Mouse (Mus musculus) hindbrain, postnatal 0 days (tissue): ENCODE measurements around the gene Hk3. TPM values are rescaled to one million over a fixed set of nuclear protein-coding genes. Genes with fewer than 3 reads are reported as not detected.

ENCODE experiments used
- ATAC-seq: fragments of 200-750 bp; cut with Nextera tagmentation; 2 replicates; pipeline ENCODE4 v1.8.0; 2017; ENCODE audit warnings: mild to moderate bottlenecking, moderate TSS enrichment, moderate library complexity
- DNase-seq: peaks from one replicate; pipeline ENCODE4 v3.0.0-alpha.2; 2015; ENCODE audit warnings: low spot score
- H3K27ac ChIP-seq: fragments of 300-500 bp; sonication (generic); 2 replicates; pipeline ENCODE4 v1.5.1; 2014; ENCODE audit warnings: mild to moderate bottlenecking
- H3K27me3 ChIP-seq: fragments of 300-500 bp; sonication (generic); 2 replicates; pipeline ENCODE4 v1.6.1; 2014; ENCODE audit warnings: low read length, mixed read lengths; ENCODE audit not compliant: insufficient read depth
- H3K36me3 ChIP-seq: fragments of 300-500 bp; sonication (generic); 2 replicates; pipeline ENCODE4 v1.6.1; 2014; ENCODE audit warnings: low read length, mixed read lengths; ENCODE audit not compliant: insufficient read depth
- H3K4me1 ChIP-seq: fragments of 300-500 bp; sonication (generic); 2 replicates; pipeline ENCODE4 v1.6.1; 2014; ENCODE audit warnings: antibody characterized with exemption, low read length, mixed read lengths; ENCODE audit not compliant: insufficient read depth
- H3K4me2 ChIP-seq: fragments of 300-500 bp; sonication (generic); 2 replicates; pipeline ENCODE4 v1.6.1; 2014; ENCODE audit warnings: low read depth, mild to moderate bottlenecking, low read length, moderate library complexity, mixed read lengths
- H3K4me3 ChIP-seq: fragments of 300-500 bp; sonication (generic); 2 replicates; pipeline ENCODE4 v1.5.1; 2014; ENCODE audit warnings: low read length
- H3K9ac ChIP-seq: fragments of 300-500 bp; sonication (generic); replicated peaks from 2 replicates; pipeline ENCODE4 v1.6.1; 2014; ENCODE audit warnings: mild to moderate bottlenecking, low read length, moderate library complexity, mixed read lengths
- H3K9me3 ChIP-seq: fragments of 300-500 bp; sonication (generic); 2 replicates; pipeline ENCODE4 v1.6.1; 2016; ENCODE audit warnings: low read length, mixed read lengths
- CTCF ChIP-seq: IDR thresholded peaks from 2 replicates; pipeline ENCODE4 v1.5.1; 2016; ENCODE audit warnings: antibody characterized with exemption, control low read depth, low read depth
- WGBS: fragments of 180-500 bp; shearing (Covaris S2); extraction: QIAGEN DNeasy Blood & Tissue Kit; methylation state at CpG from one replicate; pipeline ENCODE4 v1.1.7; 2014; 5-methylcytosine and 5-hydroxymethylcytosine counted together
- polyA plus RNA-seq: library from polyadenylated mRNA; unstranded; fragments of >200 nt; fragmentation: Nextera tagmentation; extraction: Ambion mirVana; gene quantifications from 2 replicates; pipeline ENCODE4 v1.2.1, GENCODE M21; 2015
- total RNA-seq: library from RNA; depleted of rRNA; stranded (reverse); fragments of >200 nt; gene quantifications from 2 replicates; pipeline ENCODE4 v1.2.3, GENCODE M21; 2014

Hk3 gene
- total and polyA plus RNA-seq, 2 experiments from 2014 or later = 0.78 to 1.9 TPM

DNA sequence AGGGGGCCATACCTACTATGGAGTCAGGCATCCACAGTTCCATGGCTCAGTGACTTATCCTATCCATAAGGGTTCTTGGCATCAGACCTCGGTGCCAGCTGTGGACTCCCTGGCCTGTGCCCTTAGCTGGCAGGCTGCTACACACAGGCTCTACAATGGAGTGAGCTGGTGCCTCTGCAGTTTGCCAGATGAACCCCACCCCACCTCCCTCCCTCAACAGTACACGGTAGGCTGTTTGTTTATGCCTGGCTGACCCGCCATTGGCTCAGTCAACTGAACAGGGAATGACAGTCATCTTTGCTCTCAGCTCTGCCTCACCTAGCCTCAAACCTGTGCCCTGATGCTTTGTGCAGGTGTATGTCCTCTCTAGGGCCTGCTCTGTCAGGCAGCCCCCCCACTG is 45.6 kb downstream of the Hk3 start:
- WGBS = 31% methylated on average over 3 of the region's 3 CpGs
- DNase-seq = no peak
- no peak for ATAC-seq
- Histone ChIP-seq H3K9ac (no peak overlapping the region), H3K4me2 (no peak overlapping the region), H3K4me3 (no peak overlapping the region), H3K9me3 (no peaks in the 10 kb centered on the region), H3K27me3 (peaks cover 4% of the 10 kb centered on the region), H3K27ac (no peak overlapping the region), H3K36me3 (no peaks in the 10 kb centered on the region), H3K4me1 (peaks cover 32% of the 10 kb centered on the region)
- TF ChIP-seq CTCF = no peak

DNA sequence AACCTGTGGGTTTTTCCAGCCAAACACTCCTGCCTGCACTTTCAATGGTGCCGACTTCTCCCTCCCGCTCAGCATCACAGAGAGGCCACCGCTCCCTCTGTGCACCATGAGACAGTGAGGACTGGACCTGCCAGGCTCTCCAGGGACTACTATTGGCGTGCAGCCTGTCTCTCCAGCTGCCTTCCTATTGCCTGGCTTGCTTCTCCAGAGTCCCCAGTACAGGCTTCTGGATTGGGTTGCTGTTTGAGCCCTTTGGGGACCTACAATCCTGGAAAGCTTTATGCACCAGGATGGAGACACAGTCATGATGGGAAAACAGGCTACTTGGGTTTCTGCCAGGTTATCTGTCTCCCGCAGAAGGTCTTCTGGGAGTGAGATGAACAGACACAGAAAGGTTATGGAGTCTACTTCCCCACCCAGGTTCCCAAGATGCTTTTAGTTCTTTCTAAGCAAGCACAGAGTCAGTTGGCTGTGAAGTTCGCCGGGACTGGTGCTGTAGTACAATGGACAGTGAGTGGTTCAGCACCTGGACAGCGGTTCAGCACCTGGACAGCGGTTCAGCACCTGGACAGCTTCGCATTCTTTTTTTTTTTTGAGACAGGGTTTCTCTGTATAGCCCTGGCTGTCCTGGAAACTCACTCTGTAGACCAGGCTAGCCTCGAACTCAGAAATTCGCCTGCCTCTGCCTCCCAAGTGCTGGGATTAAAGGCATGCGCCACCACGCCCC is 50.5 kb downstream of the Hk3 start:
- Histone ChIP-seq H3K27ac (no peak overlapping the region), H3K4me3 (no peak overlapping the region), H3K9ac (no peak overlapping the region), H3K27me3 (peaks cover 4% of the 10 kb centered on the region; the same call in 1 of the 2 replicates), H3K4me1 (peaks cover 25% of the 10 kb centered on the region), H3K4me2 (no peak overlapping the region), H3K36me3 (no peaks in the 10 kb centered on the region), H3K9me3 (no peaks in the 10 kb centered on the region)
- ATAC-seq = no peak
- 45% methylated on average over 14 of the region's 14 CpGs for WGBS
- TF ChIP-seq CTCF = no peak
- DNase-seq = peak; percentile 36

DNA sequence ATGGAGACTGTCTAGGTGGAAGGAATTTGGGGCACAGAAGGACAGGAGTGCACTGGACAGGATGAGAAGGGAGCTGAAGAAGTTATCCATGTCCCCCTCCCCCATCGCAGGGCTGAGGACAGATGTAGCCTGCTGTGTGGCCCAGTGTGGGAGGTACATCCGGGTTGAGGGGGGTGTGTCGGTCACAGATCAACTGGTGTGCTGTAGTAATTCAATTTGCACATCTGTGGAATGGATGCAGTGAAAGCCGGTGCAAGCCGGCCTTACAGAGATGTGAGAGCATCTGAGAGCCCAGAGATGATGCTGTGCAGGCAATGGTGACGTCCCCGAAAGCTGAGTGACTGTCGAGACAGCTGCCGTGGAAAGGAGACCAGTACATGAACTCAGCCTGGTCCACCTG is 51.7 kb downstream of the Hk3 start:
- H3K4me1 ChIP-seq = peaks cover 25% of the 10 kb centered on the region
- no peak overlapping the region for H3K27ac ChIP-seq
- 36% methylated on average over 9 of the region's 9 CpGs for WGBS
- no peak overlapping the region for H3K9ac ChIP-seq
- no peaks in the 10 kb centered on the region for H3K9me3 ChIP-seq
- H3K36me3 ChIP-seq = no peaks in the 10 kb centered on the region
- no peak for TF ChIP-seq CTCF
- no peak overlapping the region for H3K4me3 ChIP-seq
- no peak for ATAC-seq
- peaks cover 4% of the 10 kb centered on the region; the same call in 1 of the 2 replicates for H3K27me3 ChIP-seq
- DNase-seq = no peak
- H3K4me2 ChIP-seq = no peak overlapping the region

DNA sequence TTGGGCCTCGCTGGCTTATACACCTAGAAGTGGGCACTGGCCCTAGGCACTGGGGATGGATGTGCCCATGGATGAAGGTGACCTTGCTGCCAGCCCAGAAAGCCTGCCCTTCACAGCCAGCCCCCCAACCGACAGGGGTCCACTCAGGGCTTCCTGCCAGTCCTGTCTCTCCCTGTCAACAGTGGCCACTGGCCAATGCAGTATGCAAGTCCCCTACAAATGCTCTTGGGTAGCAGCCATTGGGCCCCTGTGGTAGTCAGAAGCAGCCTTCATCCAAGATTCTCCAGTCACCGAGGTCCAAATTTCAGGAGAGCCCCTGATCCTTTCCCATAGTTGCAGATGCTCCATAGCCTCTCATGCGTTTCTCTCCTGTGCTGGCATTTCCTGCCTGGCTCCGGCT is 52.5 kb downstream of the Hk3 start:
- Histone ChIP-seq H3K27ac (peak overlapping the region; percentile 11; the same call in 1 of the 2 replicates), H3K4me3 (no peak overlapping the region), H3K9ac (no peak overlapping the region; the same call in 1 of the 2 replicates), H3K4me1 (peaks cover 25% of the 10 kb centered on the region), H3K4me2 (no peak overlapping the region), H3K9me3 (no peaks in the 10 kb centered on the region), H3K36me3 (no peaks in the 10 kb centered on the region), H3K27me3 (peaks cover 4% of the 10 kb centered on the region; the same call in 1 of the 2 replicates)
- 45% methylated on average over 5 of the region's 5 CpGs for WGBS
- TF ChIP-seq CTCF = no peak
- ATAC-seq (no peak), DNase-seq (peak; percentile 56)

DNA sequence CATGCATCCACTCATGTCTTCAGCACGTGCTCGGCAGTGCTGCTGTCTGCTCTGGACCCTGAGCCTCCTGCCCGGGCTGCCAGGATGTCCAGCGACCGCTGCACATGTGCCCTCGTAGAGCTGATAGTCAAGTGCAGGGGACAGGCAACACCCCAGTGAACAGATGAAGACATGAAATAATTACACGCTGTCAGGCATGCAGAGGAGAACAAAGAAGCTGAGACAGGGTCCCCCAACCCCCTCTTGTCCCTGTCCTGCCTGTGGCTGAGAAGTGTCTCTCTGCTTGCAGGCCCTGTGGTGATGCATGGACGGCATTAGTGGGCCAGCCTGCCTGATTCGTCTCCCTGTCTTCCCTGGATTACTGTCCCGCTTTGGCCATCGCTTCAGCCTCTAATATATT is 53.7 kb downstream of the Hk3 start:
- 0 out of 2 replicates have a peak overlapping the region, but pooled peaks have one; percentile 17 for H3K9ac ChIP-seq
- ATAC-seq (0 out of 2 replicates have a peak, but pooled peaks have one; percentile 13), DNase-seq (no peak)
- peaks cover 25% of the 10 kb centered on the region for H3K4me1 ChIP-seq
- no peak overlapping the region for H3K4me3 ChIP-seq
- no peaks in the 10 kb centered on the region for H3K36me3 ChIP-seq
- TF ChIP-seq CTCF = no peak
- H3K27me3 ChIP-seq = peaks cover 4% of the 10 kb centered on the region; the same call in 1 of the 2 replicates
- WGBS = 24% methylated on average over 11 of the region's 11 CpGs
- H3K4me2 ChIP-seq = no peak overlapping the region
- H3K27ac ChIP-seq = peak overlapping the region; percentile 36; the same call in 1 of the 2 replicates
- H3K9me3 ChIP-seq = no peaks in the 10 kb centered on the region

DNA sequence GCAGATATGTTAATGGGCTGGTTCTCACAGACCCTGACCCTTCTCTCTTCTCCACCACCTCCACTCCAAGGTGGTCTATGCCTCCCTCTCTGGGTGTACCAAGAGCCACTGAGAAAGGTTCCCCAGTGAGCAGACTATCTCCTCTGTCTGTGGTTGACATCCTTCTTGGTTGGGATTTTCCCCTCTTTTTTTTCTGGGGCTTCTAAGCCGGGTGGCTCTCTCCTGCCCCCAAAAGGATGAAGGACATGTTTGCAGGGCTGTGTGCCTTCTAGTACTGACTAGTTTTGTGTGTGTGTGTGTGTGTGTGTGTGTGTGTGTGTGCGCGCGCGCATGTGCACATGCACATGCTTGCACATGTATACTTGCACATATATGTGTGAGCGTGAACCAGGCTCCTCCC is 55.9 kb downstream of the Hk3 start:
- Histone ChIP-seq H3K9ac (no peak overlapping the region), H3K27ac (no peak overlapping the region), H3K4me2 (no peak overlapping the region), H3K4me1 (peaks cover 25% of the 10 kb centered on the region), H3K4me3 (no peak overlapping the region), H3K9me3 (no peaks in the 10 kb centered on the region), H3K36me3 (no peaks in the 10 kb centered on the region), H3K27me3 (no peaks in the 10 kb centered on the region)
- peak; percentile 50 for DNase-seq
- TF ChIP-seq CTCF = peak; percentile 61
- WGBS = 88% methylated on average over 6 of the region's 6 CpGs
- ATAC-seq = no peak

DNA sequence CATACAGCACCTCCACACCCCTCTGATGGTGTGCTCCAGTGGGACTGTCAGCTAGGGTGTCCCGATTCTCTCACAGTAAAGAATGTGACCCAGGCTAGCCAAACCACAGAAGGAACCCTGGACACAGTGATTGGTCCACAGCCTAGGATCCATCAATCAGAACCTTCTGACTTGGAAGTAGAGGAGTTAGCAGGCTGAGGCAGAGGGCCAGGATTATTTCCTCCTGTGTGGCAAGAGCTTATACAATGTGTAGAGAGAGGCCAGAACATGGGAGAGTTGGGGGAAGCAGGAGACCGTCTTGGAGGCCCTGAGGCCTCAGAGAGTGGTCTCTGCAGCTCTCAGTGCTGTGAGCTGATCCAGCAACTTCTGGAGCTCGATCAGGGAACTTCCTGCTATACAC is 60.7 kb downstream of the Hk3 start:
- TF ChIP-seq CTCF = no peak
- H3K27me3 ChIP-seq = no peaks in the 10 kb centered on the region
- H3K27ac ChIP-seq = no peak overlapping the region
- DNase-seq (no peak), ATAC-seq (no peak)
- no peak overlapping the region for H3K9ac ChIP-seq
- H3K4me3 ChIP-seq = no peak overlapping the region
- H3K4me1 ChIP-seq = peaks cover 16% of the 10 kb centered on the region
- H3K9me3 ChIP-seq = no peaks in the 10 kb centered on the region
- H3K4me2 ChIP-seq = no peak overlapping the region
- WGBS = 73% methylated on average over 3 of the region's 3 CpGs
- no peaks in the 10 kb centered on the region for H3K36me3 ChIP-seq
